Mouse (Mus musculus) intestine, embryonic 14.5 days (tissue): ENCODE measurements around the gene Pigo. TPM values are rescaled to one million over a fixed set of nuclear protein-coding genes. Genes with fewer than 3 reads are reported as not detected.
A peak's percentile ranks its signal among the peaks of the same experiment; 100 is the strongest.

Experiments used
- ATAC-seq: fragments of 200-750 bp; cut with Nextera tagmentation; replicated peaks from 2 replicates; pipeline ENCODE4 v1.8.0; 2017; ENCODE audit warnings: low read depth, moderate number of reproducible peaks, moderate TSS enrichment, moderate library complexity; ENCODE audit not compliant: low FRiP score, low TSS enrichment
- DNase-seq: peaks from one replicate; pipeline ENCODE4 v3.0.0-alpha.2; 2018; ENCODE audit warnings: low spot score
- H3K27ac ChIP-seq: fragments of 300-500 bp; sonication (generic); 2 replicates; pipeline ENCODE4 v1.5.1; 2014; ENCODE audit warnings: low read depth, mild to moderate bottlenecking, control low read depth
- H3K27me3 ChIP-seq: fragments of 300-500 bp; sonication (generic); replicated peaks from 2 replicates; pipeline ENCODE4 v1.6.1; 2014; ENCODE audit warnings: low read length, control low read depth; ENCODE audit not compliant: control insufficient read depth, insufficient read depth
- H3K36me3 ChIP-seq: fragments of 300-500 bp; sonication (generic); 2 replicates; pipeline ENCODE4 v1.6.1; 2014; ENCODE audit warnings: low read length, control low read depth; ENCODE audit not compliant: control insufficient read depth, insufficient read depth
- H3K4me1 ChIP-seq: fragments of 300-500 bp; sonication (generic); replicated peaks from 2 replicates; pipeline ENCODE4 v1.6.1; 2014; ENCODE audit warnings: low read length, control low read depth, mixed read lengths; ENCODE audit not compliant: control insufficient read depth, insufficient read depth
- H3K4me2 ChIP-seq: fragments of 300-500 bp; sonication (generic); 2 replicates; pipeline ENCODE4 v1.6.1; 2014; ENCODE audit warnings: low read length
- H3K4me3 ChIP-seq: fragments of 300-500 bp; sonication (generic); 2 replicates; pipeline ENCODE4 v1.5.1; 2014; ENCODE audit warnings: low read depth, low read length, control low read depth, mixed read lengths
- H3K9ac ChIP-seq: fragments of 300-500 bp; sonication (generic); 2 replicates; pipeline ENCODE4 v1.6.1; 2014; ENCODE audit warnings: mild to moderate bottlenecking, low read length
- H3K9me3 ChIP-seq: fragments of 300-500 bp; sonication (generic); 2 replicates; pipeline ENCODE4 v1.6.1; 2016; ENCODE audit warnings: low read length, control low read depth; ENCODE audit not compliant: control insufficient read depth
- WGBS: fragments of 180-500 bp; shearing (Covaris S2); extraction: QIAGEN DNeasy Blood & Tissue Kit; methylation state at CpG from one replicate; pipeline ENCODE4 v1.1.7; 2014; 5-methylcytosine and 5-hydroxymethylcytosine counted together
- polyA plus RNA-seq: library from polyadenylated mRNA; unstranded; fragments of >200 nt; fragmentation: Nextera tagmentation; extraction: Ambion mirVana; gene quantifications from 2 replicates; pipeline ENCODE4 v1.2.1, GENCODE M21; 2014

Pigo gene
- polyA plus RNA-seq, 1 experiment from 2014 or later: 22.6 TPM

GRCm38 (mm10) chr4:43052627-43053026, 27.0 kb upstream of the Pigo start:
- no peaks in the 10 kb centered on the region for H3K9me3 ChIP-seq
- no peak overlapping the region for H3K9ac ChIP-seq
- H3K27me3 ChIP-seq: no peaks in the 10 kb centered on the region
- no peak overlapping the region for H3K27ac ChIP-seq
- WGBS: 11% methylated on average over 4 of the region's 4 CpGs
- H3K36me3 ChIP-seq: no peaks in the 10 kb centered on the region
- ATAC-seq (no peak), DNase-seq (peak; percentile 60)
- H3K4me3 ChIP-seq: no peak overlapping the region
- H3K4me2 ChIP-seq: no peak overlapping the region
- H3K4me1 ChIP-seq: no peaks in the 10 kb centered on the region

GRCm38 (mm10) chr4:43047231-43047630, 21.6 kb upstream of the Pigo start:
- no peak for ATAC-seq
- 7% methylated on average over 5 of the region's 5 CpGs for WGBS
- H3K9me3 ChIP-seq: no peaks in the 10 kb centered on the region
- no peak overlapping the region; the same call in 1 of the 2 replicates for H3K4me2 ChIP-seq
- no peak overlapping the region for H3K9ac ChIP-seq
- H3K27ac ChIP-seq: no peak overlapping the region
- peak; percentile 68 for DNase-seq
- H3K27me3 ChIP-seq: no peaks in the 10 kb centered on the region
- peaks cover 21% of the 10 kb centered on the region for H3K4me1 ChIP-seq
- H3K36me3 ChIP-seq: no peaks in the 10 kb centered on the region
- H3K4me3 ChIP-seq: no peak overlapping the region

DNA sequence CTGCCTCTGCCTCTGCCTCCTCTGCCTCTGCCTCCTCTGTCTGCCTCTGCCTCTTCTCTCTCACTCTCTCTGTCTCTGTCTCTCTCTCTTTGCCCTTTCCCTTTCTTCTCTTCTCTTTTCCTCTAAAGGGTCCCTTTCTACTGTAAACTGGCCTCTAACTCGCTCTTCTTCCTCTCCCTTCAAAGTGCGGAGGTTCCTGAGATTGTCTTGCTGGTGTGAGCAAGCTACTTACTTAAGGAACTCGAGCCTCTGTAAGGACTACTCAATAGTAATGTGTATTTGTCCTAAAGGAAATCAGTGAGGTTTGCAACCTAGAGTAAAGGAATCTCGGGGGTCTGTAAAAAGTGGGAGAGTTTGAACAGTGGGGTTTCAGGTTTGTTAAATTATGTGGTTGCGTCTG, 21.0 kb upstream of the Pigo start:
- Histone ChIP-seq H3K9me3 (no peaks in the 10 kb centered on the region), H3K27ac (no peak overlapping the region), H3K4me3 (no peak overlapping the region), H3K4me2 (no peak overlapping the region; the same call in 1 of the 2 replicates), H3K4me1 (peaks cover 21% of the 10 kb centered on the region), H3K36me3 (no peaks in the 10 kb centered on the region), H3K9ac (no peak overlapping the region), H3K27me3 (no peaks in the 10 kb centered on the region)
- 55% methylated on average over 5 of the region's 5 CpGs for WGBS
- no peak for DNase-seq
- ATAC-seq: no peak

DNA sequence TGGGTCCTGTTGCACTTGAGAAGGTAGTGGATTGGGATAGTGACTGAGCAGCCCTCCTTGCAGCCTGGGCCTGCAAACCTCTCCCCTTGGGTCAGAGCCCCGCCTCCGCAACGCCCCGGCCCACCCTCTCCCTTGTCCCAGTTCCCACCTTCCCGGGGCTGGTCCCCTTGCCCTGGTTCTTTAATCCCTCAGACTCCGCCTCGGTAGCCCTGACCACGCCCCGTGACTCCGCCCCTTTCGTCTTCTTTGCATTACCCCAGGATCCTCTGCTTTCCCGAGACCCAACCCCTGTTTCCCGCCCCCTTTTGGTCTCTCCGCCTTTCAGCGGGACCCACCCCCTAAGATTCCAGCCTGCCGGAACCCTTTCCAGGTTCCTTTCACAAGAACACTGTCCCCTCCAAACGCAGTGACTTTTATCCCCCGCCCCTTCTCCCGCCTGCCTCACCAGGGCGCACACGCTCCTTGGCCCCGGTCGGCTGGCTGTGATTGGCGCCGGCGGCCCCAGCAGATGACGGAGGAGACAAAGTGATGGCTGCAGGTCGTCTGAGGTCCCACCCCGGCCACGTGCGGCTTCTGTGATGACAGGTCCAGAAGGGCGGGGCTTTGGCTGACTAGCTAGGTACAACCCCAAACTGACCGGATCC, 20.2 kb upstream of the Pigo start, which contains the start of gene Fam214b:
Fam214b (minus strand) TSS at position 562 of the 644 bp plus-strand sequence.
- peak within 1 kb of the TSS; percentile 16; the same call in 1 of the 2 replicates for H3K27ac ChIP-seq
- H3K4me3 ChIP-seq: peak within 1 kb of the TSS; percentile 51
- no peaks in the 10 kb centered on the region for H3K27me3 ChIP-seq
- no peaks in the 10 kb centered on the region for H3K9me3 ChIP-seq
- peak within 1 kb of the TSS; percentile 68 for H3K4me2 ChIP-seq
- ATAC-seq (peak; percentile 92), DNase-seq (peak; percentile 100)
- H3K9ac ChIP-seq: peak within 1 kb of the TSS; percentile 35
- WGBS: 1% methylated on average over 33 of the region's 33 CpGs
- H3K4me1 ChIP-seq: peaks cover 21% of the 10 kb centered on the region
- H3K36me3 ChIP-seq: no peaks in the 10 kb centered on the region

- H3K9ac ChIP-seq: peak overlapping the region; percentile 35; the same call in 1 of the 2 replicates
- peak overlapping the region; percentile 51 for H3K4me3 ChIP-seq
- no peaks in the 10 kb centered on the region for H3K9me3 ChIP-seq
- 6% methylated on average over 13 of the region's 13 CpGs for WGBS
- H3K27ac ChIP-seq: peak overlapping the region; percentile 16; the same call in 1 of the 2 replicates
- peak overlapping the region; percentile 68 for H3K4me2 ChIP-seq
- no peaks in the 10 kb centered on the region for H3K36me3 ChIP-seq
- H3K4me1 ChIP-seq: peaks cover 21% of the 10 kb centered on the region
- ATAC-seq (peak; percentile 16), DNase-seq (no peak)
- H3K27me3 ChIP-seq: no peaks in the 10 kb centered on the region
These were observed 19.7 kb upstream of the Pigo start for GRCm38 (mm10) chr4:43045285-43045658.

GRCm38 (mm10) chr4:43044673-43045072, 19.1 kb upstream of the Pigo start:
- Histone ChIP-seq H3K36me3 (no peaks in the 10 kb centered on the region), H3K27me3 (no peaks in the 10 kb centered on the region), H3K4me2 (peak overlapping the region; percentile 68), H3K27ac (peak overlapping the region; percentile 43), H3K9ac (no peak overlapping the region), H3K9me3 (no peaks in the 10 kb centered on the region), H3K4me3 (peak overlapping the region; percentile 51; the same call in 1 of the 2 replicates), H3K4me1 (peaks cover 21% of the 10 kb centered on the region)
- no peak for DNase-seq
- 20% methylated on average over 4 of the region's 4 CpGs for WGBS
- ATAC-seq: no peak

GRCm38 (mm10) chr4:43043644-43044357, 18.2 kb upstream of the Pigo start:
- no peaks in the 10 kb centered on the region for H3K27me3 ChIP-seq
- no peak overlapping the region for H3K4me3 ChIP-seq
- peak overlapping the region; percentile 68 for H3K4me2 ChIP-seq
- 18% methylated on average over 7 of the region's 7 CpGs for WGBS
- DNase-seq (peak; percentile 62), ATAC-seq (peak; percentile 16; the same call in 1 of the 2 replicates)
- no peaks in the 10 kb centered on the region for H3K36me3 ChIP-seq
- 0 out of 2 replicates have a peak overlapping the region, but pooled peaks have one; percentile 13 for H3K9ac ChIP-seq
- H3K27ac ChIP-seq: peak overlapping the region; percentile 43
- no peaks in the 10 kb centered on the region for H3K9me3 ChIP-seq
- H3K4me1 ChIP-seq: peaks cover 27% of the 10 kb centered on the region

DNA sequence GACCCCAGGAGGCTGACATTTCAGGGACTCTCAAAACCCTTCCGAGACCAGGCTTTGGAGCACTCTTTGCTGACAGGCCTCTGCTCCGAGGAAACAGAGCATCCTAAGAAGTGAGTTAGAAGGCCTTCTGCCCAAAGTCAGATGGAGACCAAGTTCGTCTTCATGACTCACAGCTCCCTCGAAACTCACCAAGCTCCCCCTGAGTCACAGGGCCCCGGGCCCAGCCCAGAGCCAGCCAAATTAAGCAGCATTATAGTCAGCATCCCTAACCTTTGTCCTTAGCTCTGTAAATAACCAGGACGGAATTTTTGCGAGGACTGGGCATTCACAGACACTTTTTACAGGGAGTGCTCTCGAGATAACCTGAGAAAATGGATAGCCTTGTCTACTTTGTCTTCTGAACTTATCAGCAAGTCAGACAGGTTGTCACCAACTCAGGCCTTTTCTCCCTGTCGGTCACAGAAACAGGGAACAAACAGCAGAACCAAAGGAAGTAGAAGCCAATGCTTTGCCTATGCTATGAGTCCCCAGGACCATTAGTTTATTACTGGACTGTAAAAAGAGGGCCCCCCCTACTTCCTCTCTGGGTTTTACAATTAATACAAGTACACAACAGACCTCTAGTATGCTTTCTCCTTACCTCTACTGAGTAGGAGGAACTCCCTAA, 15.4 kb upstream of the Pigo start:
- H3K27me3 ChIP-seq: no peaks in the 10 kb centered on the region
- H3K36me3 ChIP-seq: 0 out of 2 replicates have a peak, but pooled peaks cover 7% of the 10 kb centered on the region
- no peak overlapping the region for H3K4me3 ChIP-seq
- peaks cover 23% of the 10 kb centered on the region for H3K4me1 ChIP-seq
- no peak overlapping the region for H3K27ac ChIP-seq
- H3K9me3 ChIP-seq: no peaks in the 10 kb centered on the region
- ATAC-seq: no peak
- no peak overlapping the region for H3K9ac ChIP-seq
- DNase-seq: no peak
- H3K4me2 ChIP-seq: no peak overlapping the region
- WGBS: 70% methylated on average over 9 of the region's 9 CpGs
